Mouse (Mus musculus) testis, adult 2 months (tissue): ENCODE results near the gene Sept10.

Source experiments
- CTCF ChIP-seq: fragments of 200-500 bp; IDR thresholded peaks from 2 replicates; pipeline ENCODE4 v1.5.1; 2012; ENCODE audit warnings: low read depth, mild to moderate bottlenecking, inconsistent platforms, low read length, moderate library complexity; ENCODE audit not compliant: control insufficient read depth, insufficient read depth, insufficient replicate concordance
- POLR2A ChIP-seq: fragments of 200-500 bp; IDR thresholded peaks from 2 replicates; pipeline ENCODE4 v1.6.1; 2012; ENCODE audit warnings: low read depth, mild to moderate bottlenecking, inconsistent platforms, low read length, moderate library complexity; ENCODE audit not compliant: control insufficient read depth

DNA sequence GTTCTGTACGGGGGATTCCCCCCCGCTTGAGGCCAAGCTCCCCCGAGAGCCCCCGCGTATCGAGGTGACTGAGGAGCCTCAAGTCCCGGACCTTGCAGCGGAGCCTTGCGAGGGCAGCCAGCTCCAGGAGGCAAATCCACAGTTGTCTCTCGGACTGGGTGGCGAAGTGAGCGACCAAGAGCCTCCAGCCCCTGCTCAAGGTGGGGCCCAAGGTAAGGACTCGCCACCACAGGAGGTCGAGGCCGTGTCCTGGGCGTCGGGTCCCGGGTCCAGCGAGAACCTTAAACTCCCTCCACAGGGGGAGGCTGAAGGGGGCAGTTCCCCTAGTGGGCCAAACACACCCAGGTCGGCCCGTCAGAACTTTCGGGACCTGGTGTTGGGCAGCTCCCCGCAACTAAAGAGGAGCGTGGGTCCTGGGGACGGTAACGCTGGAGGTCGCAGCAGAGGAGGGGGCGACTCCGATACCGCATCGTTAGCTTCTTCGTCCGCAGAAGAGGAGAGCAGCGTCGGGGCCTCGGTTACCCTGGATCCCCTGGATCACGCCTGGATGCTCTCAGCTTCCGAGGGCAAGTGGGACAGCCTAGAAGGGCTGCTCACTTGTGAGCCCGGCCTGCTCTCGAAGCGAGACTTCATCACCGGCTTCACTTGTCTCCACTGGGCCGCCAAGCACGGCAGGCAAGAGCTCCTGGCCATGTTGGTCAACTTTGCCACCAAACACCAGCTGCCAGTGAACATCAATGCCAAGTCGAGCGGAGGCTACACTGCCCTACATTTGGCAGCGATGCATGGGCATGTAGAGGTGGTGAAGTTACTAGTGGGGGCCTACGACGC, 839 bp upstream of the Sept10 start:
- TF ChIP-seq CTCF (no peak), POLR2A (no peak)
